Mouse (Mus musculus) brain, embryonic 18.5 days (tissue): ENCODE data around the gene Adamts9.
A peak's percentile ranks its signal among the peaks of the same experiment; 100 is the strongest.

Experiments
- DNase-seq: peaks from one replicate; pipeline ENCODE4 v3.0.0-alpha.2; 2012; ENCODE audit warnings: low read depth, low spot score

The Adamts9 gene

DNA sequence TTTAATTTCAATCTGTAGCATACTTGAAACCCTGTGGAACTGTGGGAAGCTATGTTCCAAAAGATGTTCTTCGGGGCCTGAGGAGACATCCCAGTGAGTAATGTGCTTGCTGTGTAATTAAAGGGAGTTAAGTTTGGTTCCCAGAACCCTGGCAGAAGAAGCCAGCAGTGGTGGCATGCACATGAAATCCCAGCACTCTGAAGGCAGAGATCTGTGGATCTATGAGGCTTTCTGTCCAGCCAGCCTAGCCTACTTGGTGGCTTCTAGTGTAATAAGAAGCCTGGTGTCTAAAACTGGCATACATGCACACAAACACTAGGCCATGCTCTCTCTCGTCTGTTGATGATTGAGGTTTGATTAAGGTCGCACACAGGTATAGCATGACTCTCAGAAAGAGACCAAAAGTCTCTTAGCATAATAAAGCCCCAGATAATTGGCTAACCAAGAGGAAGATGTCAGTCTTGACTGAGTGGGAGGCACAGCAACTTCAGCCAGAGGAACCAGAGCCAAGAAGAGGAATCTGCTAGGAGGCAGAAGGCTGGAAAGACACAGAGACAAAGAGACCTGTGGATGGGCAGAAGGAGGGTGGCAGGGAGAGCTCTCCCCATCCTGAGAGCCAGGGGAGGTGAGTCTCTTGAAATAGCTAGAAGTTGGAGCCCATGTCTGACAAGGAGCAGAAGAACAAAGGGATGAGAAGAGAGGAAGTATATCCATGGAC is 138.9 kb downstream of the Adamts9 start:
- no peak for DNase-seq

GRCm38 (mm10) chr6:92803213-92803612 is 140.1 kb downstream of the Adamts9 start:
- DNase-seq: no peak

DNA sequence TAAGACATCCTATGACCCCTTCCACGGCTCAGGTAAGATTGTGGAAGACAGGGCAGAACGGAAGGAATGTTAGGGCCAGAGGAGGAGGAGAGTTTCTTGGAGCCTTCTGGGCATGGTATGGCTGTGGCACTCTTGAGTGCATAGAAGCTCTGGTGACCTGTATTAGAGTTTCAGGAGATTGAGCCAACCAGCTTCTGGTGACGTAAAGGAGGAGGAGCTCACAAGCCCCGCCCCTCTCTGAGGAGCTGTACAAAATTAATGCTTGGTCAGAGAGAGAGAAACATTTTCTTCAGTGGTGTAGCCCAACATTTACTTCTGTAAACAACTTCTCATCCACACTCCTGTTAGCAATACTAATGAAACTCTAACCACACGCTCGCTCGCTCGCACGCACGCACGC is 140.9 kb downstream of the Adamts9 start:
- DNase-seq: no peak

DNA sequence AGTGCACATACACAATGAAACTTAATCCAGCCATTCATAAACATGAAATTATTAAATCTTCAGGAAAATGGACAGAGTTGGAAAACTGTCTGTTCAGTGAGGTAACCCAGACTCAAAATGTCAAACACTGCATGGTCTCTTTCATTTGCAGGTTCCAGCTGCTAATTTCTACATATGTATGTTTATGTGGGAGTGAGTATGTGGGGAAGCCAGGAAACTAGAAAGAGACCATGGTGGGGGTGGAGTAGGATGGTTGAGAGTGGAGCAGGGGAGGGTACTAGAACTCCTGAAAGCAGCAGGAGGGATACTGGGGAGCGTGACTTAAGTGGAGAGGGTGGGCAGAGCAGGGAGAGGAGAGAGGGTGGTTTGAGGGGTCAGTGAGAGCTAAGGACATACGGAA is 141.8 kb downstream of the Adamts9 start:
- DNase-seq: no peak

DNA sequence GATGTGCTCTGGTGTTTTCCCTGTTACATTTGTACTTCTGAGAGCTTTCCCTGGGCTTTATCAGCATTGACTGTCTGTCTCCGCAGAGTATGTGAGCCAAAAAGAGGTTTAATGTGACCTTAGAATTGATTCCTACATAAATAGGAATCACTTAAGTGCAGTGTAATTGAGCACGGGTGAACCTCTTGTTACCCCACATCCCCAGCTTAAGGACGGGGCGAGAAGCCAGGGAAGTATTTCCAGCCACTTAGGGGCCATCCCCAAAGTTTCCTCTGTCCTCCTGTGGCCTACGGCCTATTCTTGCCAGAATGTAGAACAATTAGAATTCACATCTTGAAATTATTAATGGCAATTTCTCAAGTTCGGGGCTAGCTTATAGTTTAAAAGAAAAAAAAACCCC is 149.5 kb downstream of the Adamts9 start:
- DNase-seq: no peak

- DNase-seq: peak; percentile 52
Measured at GRCm38 (mm10) chr6:92787376-92787712, 155.9 kb downstream of the Adamts9 start.

- DNase-seq: no peak
Measured at GRCm38 (mm10) chr6:92786701-92787375, 156.5 kb downstream of the Adamts9 start.

DNA sequence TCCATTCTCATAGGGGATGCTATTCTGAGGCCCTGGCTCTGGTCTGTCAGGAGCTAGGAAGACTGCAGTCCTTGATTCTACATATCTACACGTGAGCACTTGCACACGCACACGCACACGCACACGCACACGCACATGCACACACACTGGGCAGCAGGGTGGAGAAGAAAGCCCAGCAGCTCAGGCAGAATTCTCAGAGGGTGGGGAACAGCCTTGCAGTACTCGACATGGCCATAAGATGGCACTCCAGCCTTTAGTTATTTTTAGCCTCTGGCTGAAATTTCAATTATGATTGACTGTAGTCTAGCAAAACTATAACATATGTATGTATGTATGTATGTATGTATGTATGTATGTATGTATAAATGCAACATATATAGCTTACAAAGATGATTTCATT is 158.5 kb downstream of the Adamts9 start:
- no peak for DNase-seq

- DNase-seq: no peak
Measured at GRCm38 (mm10) chr6:92781446-92781845, 161.8 kb downstream of the Adamts9 start.

GRCm38 (mm10) chr6:92779935-92780205 is 163.4 kb downstream of the Adamts9 start:
- no peak for DNase-seq

GRCm38 (mm10) chr6:92779140-92779934 is 164.0 kb downstream of the Adamts9 start:
- DNase-seq: no peak

GRCm38 (mm10) chr6:92776356-92776755 is 166.9 kb downstream of the Adamts9 start:
- no peak for DNase-seq

GRCm38 (mm10) chr6:92762372-92762771 is 180.9 kb downstream of the Adamts9 start:
- no peak for DNase-seq

DNA sequence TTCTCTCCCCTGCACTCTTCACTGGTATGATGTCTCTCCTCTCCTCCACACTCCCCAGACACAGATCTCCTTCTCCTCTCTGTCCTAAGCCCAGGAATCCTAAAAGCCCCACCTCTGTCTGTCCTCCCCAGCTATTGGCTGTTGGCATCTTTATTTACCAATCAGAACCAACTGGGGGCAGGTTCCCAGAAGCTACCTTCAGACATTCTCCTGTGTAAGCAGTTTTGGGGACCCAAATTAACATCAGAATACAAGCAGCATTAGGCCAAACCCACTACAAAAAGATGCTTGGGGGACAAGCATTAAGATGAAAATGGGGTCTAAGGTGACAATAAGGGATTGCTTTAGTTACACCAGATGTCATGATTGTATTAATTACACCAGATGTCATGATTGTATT is 183.7 kb downstream of the Adamts9 start:
- DNase-seq: no peak

DNA sequence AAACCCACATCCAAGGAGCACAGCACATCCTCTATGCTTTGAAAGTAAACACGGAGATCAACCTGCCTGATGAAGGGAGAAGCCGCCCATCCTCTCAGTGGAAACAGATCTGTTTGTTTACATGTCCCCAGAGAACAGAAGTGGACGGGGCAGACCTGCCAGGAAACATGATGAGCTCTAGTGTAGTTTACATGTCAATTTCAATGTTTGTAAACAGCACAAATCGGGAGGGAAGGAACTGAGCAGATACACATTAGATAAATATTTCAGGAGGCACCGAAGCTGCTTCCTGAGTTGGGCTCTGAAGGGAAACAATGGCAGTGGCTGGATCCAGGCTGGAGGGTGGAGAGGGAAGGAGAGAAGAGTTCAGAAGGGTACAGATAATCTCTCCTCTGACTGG is 187.5 kb downstream of the Adamts9 start:
- DNase-seq: no peak

DNA sequence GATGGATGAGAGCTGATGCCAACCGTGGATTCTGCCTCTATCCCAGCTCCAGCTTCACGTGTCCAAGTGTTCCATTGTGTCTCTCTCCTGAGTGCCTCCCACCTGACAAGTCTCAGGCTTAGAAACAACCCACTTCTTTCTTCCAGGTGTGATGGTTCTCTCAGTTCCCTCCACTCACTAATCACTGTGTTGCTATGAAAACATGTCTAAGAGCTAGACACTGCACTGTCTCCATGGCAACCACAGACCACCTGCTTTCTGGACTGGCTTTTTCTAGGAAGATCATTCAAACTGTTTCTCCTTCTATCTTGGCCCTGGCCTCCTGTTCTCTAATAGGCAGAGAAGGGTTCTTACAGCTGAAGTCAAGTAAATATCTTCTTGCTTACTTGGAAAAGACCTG is 190.6 kb downstream of the Adamts9 start:
- peak; percentile 56 for DNase-seq

DNA sequence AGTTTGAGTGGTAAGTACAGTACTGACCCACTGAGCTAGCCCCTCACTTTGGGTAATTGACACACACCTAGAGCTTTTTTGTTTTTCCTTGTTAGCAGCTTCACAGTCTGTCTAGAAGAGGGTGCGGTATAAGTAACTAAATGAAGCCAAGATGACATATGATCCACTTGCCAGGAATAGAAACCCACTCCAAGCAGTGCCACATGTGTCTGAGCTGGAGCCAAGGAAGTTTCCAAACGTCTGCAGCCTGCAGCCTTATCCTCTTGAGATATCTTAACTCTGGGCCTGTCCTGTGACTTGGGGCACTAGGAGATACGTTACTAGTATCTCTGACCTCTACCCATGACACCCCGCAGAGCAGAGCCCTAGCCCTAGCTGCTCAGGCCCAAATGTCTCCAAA is 193.9 kb downstream of the Adamts9 start:
- DNase-seq: no peak

DNA sequence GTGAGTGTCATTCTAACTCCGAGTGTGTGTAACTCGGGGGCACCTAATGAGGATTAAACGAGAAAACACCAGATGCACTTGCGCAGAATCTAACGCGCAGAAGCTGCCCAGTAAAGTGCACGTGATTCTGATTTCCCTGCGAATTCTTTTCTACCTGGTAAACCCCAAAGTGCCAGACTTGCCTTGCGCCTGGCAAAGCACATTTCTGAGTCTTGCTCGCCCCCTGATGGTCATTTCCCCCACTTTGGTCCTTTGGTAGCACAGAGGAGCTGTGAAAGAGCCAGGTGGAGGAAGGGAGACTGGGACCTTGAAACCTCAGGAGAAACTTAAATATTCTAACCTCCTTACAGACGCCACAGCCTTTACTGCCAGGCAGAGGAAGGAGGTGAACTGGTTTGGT is 199.7 kb downstream of the Adamts9 start:
- DNase-seq: peak; percentile 52

- DNase-seq: no peak
Measured at GRCm38 (mm10) chr6:92737116-92737515, 206.2 kb downstream of the Adamts9 start.

GRCm38 (mm10) chr6:92733651-92734050 is 209.6 kb downstream of the Adamts9 start:
- DNase-seq: no peak

DNA sequence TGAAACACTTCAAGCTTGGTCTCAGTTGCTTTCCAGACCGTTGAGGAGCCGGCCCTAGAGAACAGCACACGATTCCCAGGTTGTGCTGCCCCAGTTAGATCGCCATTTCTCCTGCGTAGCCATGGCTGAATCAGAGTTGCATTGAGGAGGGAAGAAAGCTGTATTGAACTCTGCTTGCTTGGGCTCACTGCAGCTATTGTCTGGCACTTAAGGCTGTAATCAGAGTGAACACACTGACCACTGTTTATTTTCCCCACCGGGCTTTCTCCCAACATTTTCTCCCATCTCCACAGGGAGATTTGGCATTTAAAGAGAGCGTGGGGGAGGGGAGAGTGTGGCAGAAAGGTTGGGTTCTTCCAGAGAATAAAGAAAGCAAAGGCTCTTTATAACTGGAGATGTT is 214.8 kb downstream of the Adamts9 start:
- DNase-seq: no peak

DNA sequence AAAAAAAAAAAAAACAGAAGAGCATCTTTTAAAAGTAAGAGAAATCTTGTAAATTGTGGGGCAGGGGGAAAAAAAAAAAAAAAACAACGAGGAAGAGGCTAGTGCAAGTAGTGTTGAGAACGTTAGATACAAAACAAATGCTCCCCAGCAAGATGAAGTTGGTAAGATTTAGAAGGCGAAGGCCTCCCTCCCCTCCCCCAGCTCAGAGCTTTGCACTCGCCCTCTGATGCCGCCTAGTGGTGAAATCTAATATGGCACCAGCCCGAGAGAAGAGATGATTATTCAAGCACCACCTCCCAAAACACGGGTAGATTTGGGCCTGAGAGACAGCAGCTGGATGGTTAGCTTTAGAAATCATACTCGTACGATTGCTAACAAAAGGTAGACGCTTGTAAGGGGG is 215.2 kb downstream of the Adamts9 start:
- peak; percentile 70 for DNase-seq
